In genomic region chr5:30589069-30589468, GRCm38 (mm10) we compare ENCODE assay signal across 9 mouse cellular contexts. TPM values are rescaled to one million over a fixed set of nuclear protein-coding genes. Genes with fewer than 3 reads are reported as not detected.
DNase-seq lines count a peak whose midpoint lies in the region; ATAC-seq and TF ChIP-seq lines count a peak whose summit lies in the region.
"Had no signal": no experiment of that assay in that cellular context is flagged by ENCODE, and none has a peak within 500 bp of the region (broad histone marks: within the 10 kb centered on the region; RNA-seq: fewer than 3 reads in every experiment).

No protein-coding gene starts in this region.

- no peak overlapping the region for H3K9ac ChIP-seq in embryonic facial prominence, embryonic 15.5 days
- peak overlapping the region; percentile 59 for H3K9ac ChIP-seq in intestine, embryonic 14.5 days (ENCODE audit: low read length)
- peak overlapping the region; percentile 67 for H3K9ac ChIP-seq in neural tube, embryonic 12.5 days

- TF ChIP-seq CTCF in layer of hippocampus, adult 2 months (conservative IDR thresholded peaks at IDR 0.05), result no peak

- no peak for ATAC-seq in embryonic facial prominence, embryonic 15.5 days (ENCODE audit: insufficient number of reproducible peaks, low FRiP score, low TSS enrichment, low read depth)
- no peak for ATAC-seq in intestine, embryonic 14.5 days (replicated peaks; ENCODE audit: low FRiP score, low TSS enrichment, low read depth)
- ATAC-seq in neural tube, embryonic 12.5 days (ENCODE audit: low FRiP score, low read depth), result no peak
- ATAC-seq in CD4-positive, CD25-positive, alpha-beta regulatory T cell, adult 4 months, result no peak
- ATAC-seq: inflammation-experienced regulatory T-cells, adult 6 months had no signal

- peaks cover 57% of the 10 kb centered on the region for H3K27me3 ChIP-seq in embryonic facial prominence, embryonic 15.5 days
- H3K27me3 ChIP-seq in intestine, embryonic 14.5 days (replicated peaks; ENCODE audit: control insufficient read depth, insufficient read depth, low read length), result peaks cover 22% of the 10 kb centered on the region
- H3K27me3 ChIP-seq in neural tube, embryonic 12.5 days (replicated peaks), result peaks cover 46% of the 10 kb centered on the region

- no peaks in the 10 kb centered on the region for H3K36me3 ChIP-seq in embryonic facial prominence, embryonic 15.5 days
- H3K36me3 ChIP-seq in intestine, embryonic 14.5 days (ENCODE audit: control insufficient read depth, insufficient read depth, low read length), result no peaks in the 10 kb centered on the region
- H3K36me3 ChIP-seq in neural tube, embryonic 12.5 days, result no peaks in the 10 kb centered on the region

- peak overlapping the region; percentile 69 for H3K4me3 ChIP-seq in layer of hippocampus, adult 2 months
- H3K4me3 ChIP-seq in embryonic facial prominence, embryonic 15.5 days (replicated peaks), result peak overlapping the region; percentile 42
- peak overlapping the region; percentile 64 for H3K4me3 ChIP-seq in intestine, embryonic 14.5 days (ENCODE audit: low read depth, low read length)
- peak overlapping the region; percentile 52 for H3K4me3 ChIP-seq in neural tube, embryonic 12.5 days

- WGBS in embryonic facial prominence, embryonic 15.5 days, result 40% methylated on average over 4 of the region's 4 CpGs
- WGBS in intestine, embryonic 14.5 days, result 42% methylated on average over 4 of the region's 4 CpGs
- 30% methylated on average over 4 of the region's 4 CpGs for WGBS in neural tube, embryonic 12.5 days

- H3K9me3 ChIP-seq in embryonic facial prominence, embryonic 15.5 days (replicated peaks), result no peaks in the 10 kb centered on the region
- no peaks in the 10 kb centered on the region for H3K9me3 ChIP-seq in intestine, embryonic 14.5 days (ENCODE audit: control insufficient read depth, low read length)
- H3K9me3 ChIP-seq in neural tube, embryonic 12.5 days, result no peaks in the 10 kb centered on the region

- peaks cover 14% of the 10 kb centered on the region for H3K4me1 ChIP-seq in embryonic facial prominence, embryonic 15.5 days
- peaks cover 43% of the 10 kb centered on the region for H3K4me1 ChIP-seq in intestine, embryonic 14.5 days (replicated peaks; ENCODE audit: control insufficient read depth, insufficient read depth, low read length)
- peaks cover 14% of the 10 kb centered on the region for H3K4me1 ChIP-seq in neural tube, embryonic 12.5 days

- H3K4me2 ChIP-seq in embryonic facial prominence, embryonic 15.5 days (replicated peaks), result peak overlapping the region; percentile 93
- H3K4me2 ChIP-seq in intestine, embryonic 14.5 days (ENCODE audit: low read length), result peak overlapping the region; percentile 71
- peak overlapping the region; percentile 97 for H3K4me2 ChIP-seq in neural tube, embryonic 12.5 days (replicated peaks)

- no peak overlapping the region for H3K27ac ChIP-seq in layer of hippocampus, adult 2 months
- H3K27ac ChIP-seq in embryonic facial prominence, embryonic 15.5 days (replicated peaks), result no peak overlapping the region
- H3K27ac ChIP-seq in intestine, embryonic 14.5 days (ENCODE audit: low read depth), result no peak overlapping the region
- H3K27ac ChIP-seq in neural tube, embryonic 12.5 days, result no peak overlapping the region

- DNase-seq in layer of hippocampus, adult 2 months (ENCODE audit: low spot score in 2 of 2), result no peak
- DNase-seq in layer of hippocampus, adult 18-20 months (ENCODE audit: low spot score in 2 of 2), result no peak
- DNase-seq in intestine, embryonic 14.5 days (ENCODE audit: low spot score), result no peak
- DNase-seq in thymus, postnatal 0 days (ENCODE audit: low spot score), result no peak
- DNase-seq in ovary, postnatal 10 days (ENCODE audit: low spot score), result no peak

RNA-seq across cellular contexts. Expression of gene Kcnk3, which starts 1.1 kb away (rescaled TPM):
- 10 to 100 TPM in 1 of 2 experiments, 1 to 10 TPM in 1; 9.7 to 11.3 TPM for total RNA-seq in layer of hippocampus, adult 2 months (2021)
- total RNA-seq in layer of hippocampus, adult 18-20 months (2021), result 10 to 100 TPM; 11.2 to 12.9 TPM
- 0.70 and 1.3 TPM in 2 replicates for polyA plus RNA-seq in embryonic facial prominence, embryonic 15.5 days (2015; fragmentation: Nextera tagmentation; extraction: Ambion mirVana)
- polyA plus RNA-seq in intestine, embryonic 14.5 days (2014; fragmentation: Nextera tagmentation; extraction: Ambion mirVana), result 36.0 and 39.7 TPM in 2 replicates
- 1.8 and 1.9 TPM in 2 replicates for polyA plus RNA-seq in neural tube, embryonic 12.5 days (2016; fragmentation: Nextera tagmentation; extraction: Ambion mirVana)
- 0.37 and 0.39 TPM in 2 replicates for polyA plus RNA-seq in thymus, postnatal 0 days (2015; fragmentation: Nextera tagmentation; extraction: Ambion mirVana)
- polyA plus RNA-seq in CD4-positive, CD25-positive, alpha-beta regulatory T cell, adult 4 months (2017; shearing (Covaris generic)), result under 1 TPM in 1 of 2 experiments, not detected in 1; 0.47 TPM

RNA-seq across cellular contexts. Expression of gene Cib4, which starts 43.4 kb away (rescaled TPM):
- not detected for total RNA-seq in layer of hippocampus, adult 2 months (2021)
- not detected for total RNA-seq in layer of hippocampus, adult 18-20 months (2021)
- polyA plus RNA-seq in embryonic facial prominence, embryonic 15.5 days (2015; fragmentation: Nextera tagmentation; extraction: Ambion mirVana), result 0.29 TPM in 1 of 2 replicates, not detected in the other
- not detected in 2 replicates for polyA plus RNA-seq in intestine, embryonic 14.5 days (2014; fragmentation: Nextera tagmentation; extraction: Ambion mirVana)
- polyA plus RNA-seq in neural tube, embryonic 12.5 days (2016; fragmentation: Nextera tagmentation; extraction: Ambion mirVana), result not detected in 2 replicates
- not detected in 2 replicates for polyA plus RNA-seq in thymus, postnatal 0 days (2015; fragmentation: Nextera tagmentation; extraction: Ambion mirVana)
- polyA plus RNA-seq in CD4-positive, CD25-positive, alpha-beta regulatory T cell, adult 4 months (2017; shearing (Covaris generic)), result not detected
- polyA plus RNA-seq: inflammation-experienced regulatory T-cells, adult 6 months had no signal

RNA-seq across cellular contexts. Expression of gene Slc35f6, which starts 58.7 kb away (rescaled TPM):
- 10 to 100 TPM; 39.2 to 39.9 TPM for total RNA-seq in layer of hippocampus, adult 2 months (2021)
- total RNA-seq in layer of hippocampus, adult 18-20 months (2021), result 10 to 100 TPM; 36.2 to 40.6 TPM
- polyA plus RNA-seq in embryonic facial prominence, embryonic 15.5 days (2015; fragmentation: Nextera tagmentation; extraction: Ambion mirVana), result 30.2 and 30.3 TPM in 2 replicates
- 32.5 and 35.2 TPM in 2 replicates for polyA plus RNA-seq in intestine, embryonic 14.5 days (2014; fragmentation: Nextera tagmentation; extraction: Ambion mirVana)
- 25.5 and 25.8 TPM in 2 replicates for polyA plus RNA-seq in neural tube, embryonic 12.5 days (2016; fragmentation: Nextera tagmentation; extraction: Ambion mirVana)
- 12.5 and 14.4 TPM in 2 replicates for polyA plus RNA-seq in thymus, postnatal 0 days (2015; fragmentation: Nextera tagmentation; extraction: Ambion mirVana)
- polyA plus RNA-seq in CD4-positive, CD25-positive, alpha-beta regulatory T cell, adult 4 months (2017; shearing (Covaris generic)), result 10 to 100 TPM; 18.0 to 22.7 TPM

Comparison
In these comparisons a context has a peak if more than half of its experiments do, and no peak if none do; other contexts are left out.
1. RNA of gene Kcnk3, which starts 1.1 kb away (polyA plus RNA-seq): 36.0 to 39.7 TPM in intestine, embryonic 14.5 days; 1.8 to 1.9 TPM in neural tube, embryonic 12.5 days, 0.70 to 1.3 TPM in embryonic facial prominence, embryonic 15.5 days, 0.47 TPM in CD4-positive, CD25-positive, alpha-beta regulatory T cell, adult 4 months and 0.37 to 0.39 TPM in thymus, postnatal 0 days; every median in the first group is over 10 times any median in the second.
2. Peak in every context shown above with its lines, with median percentiles within 50 percentile points of each other: H3K4me3 ChIP-seq and H3K4me2 ChIP-seq.